In genomic region chr16:78325972-78326848, GRCm38 (mm10) we compare ENCODE assay signal across 23 mouse cellular contexts. TPM values are rescaled to one million over a fixed set of nuclear protein-coding genes. Genes with fewer than 3 reads are reported as not detected.
DNase-seq lines count a peak whose midpoint lies in the region; ATAC-seq and TF ChIP-seq lines count a peak whose summit lies in the region.
"Had no signal": no experiment of that assay in that cellular context is flagged by ENCODE, and none has a peak within 500 bp of the region (broad histone marks: within the 10 kb centered on the region; RNA-seq: fewer than 3 reads in every experiment).

No protein-coding gene starts in this region.

- 0 out of 2 replicates have a peak, but pooled peaks cover 6% of the 10 kb centered on the region for H3K4me1 ChIP-seq in heart, postnatal 0 days (ENCODE audit: control insufficient read depth, insufficient read depth)
- peaks cover 5% of the 10 kb centered on the region for H3K4me1 ChIP-seq in lung, embryonic 14.5 days (ENCODE audit: insufficient read depth)
- H3K4me1 ChIP-seq in stomach, embryonic 15.5 days, result peaks cover 2% of the 10 kb centered on the region
- H3K4me1 ChIP-seq: limb, embryonic 10.5 days had no signal

- H3K4me3 ChIP-seq in heart, postnatal 0 days (ENCODE audit: low read depth, low read length), result peak overlapping the region; percentile 11; the same call in 1 of the 2 replicates
- H3K4me3 ChIP-seq in lung, embryonic 14.5 days (ENCODE audit: low read depth, low read length), result no peak overlapping the region; the same call in 1 of the 2 replicates
- H3K4me3 ChIP-seq in stomach, embryonic 15.5 days (replicated peaks), result no peak overlapping the region
- H3K4me3 ChIP-seq: embryonic facial prominence, embryonic 15.5 days; forebrain, embryonic 10.5 days; hindbrain, embryonic 12.5 days; left cerebral cortex, adult 2 months; limb, embryonic 10.5 days; myocyte; neural tube, embryonic 15.5 days had no signal

- no peak overlapping the region for H3K9ac ChIP-seq in heart, postnatal 0 days (replicated peaks; ENCODE audit: low read depth, low read length)
- H3K9ac ChIP-seq in lung, embryonic 14.5 days, result no peak overlapping the region
- H3K9ac ChIP-seq in stomach, embryonic 15.5 days, result no peak overlapping the region
- H3K9ac ChIP-seq: embryonic facial prominence, embryonic 15.5 days; hindbrain, embryonic 12.5 days; neural tube, embryonic 15.5 days had no signal

- H3K4me2 ChIP-seq in heart, postnatal 0 days (ENCODE audit: low read depth, low read length), result peak overlapping the region; percentile 38
- H3K4me2 ChIP-seq in lung, embryonic 14.5 days, result peak overlapping the region; percentile 44
- 0 out of 2 replicates have a peak overlapping the region, but pooled peaks have one; percentile 23 for H3K4me2 ChIP-seq in stomach, embryonic 15.5 days
- H3K4me2 ChIP-seq: embryonic facial prominence, embryonic 15.5 days; hindbrain, embryonic 12.5 days; liver, embryonic 11.5 days; neural tube, embryonic 15.5 days had no signal

- H3K36me3 ChIP-seq in heart, postnatal 0 days (replicated peaks; ENCODE audit: control insufficient read depth, insufficient read depth, low read length), result peaks cover 15% of the 10 kb centered on the region; the same call in 1 of the 2 replicates
- 0 out of 2 replicates have a peak, but pooled peaks cover 6% of the 10 kb centered on the region for H3K36me3 ChIP-seq in lung, embryonic 14.5 days (ENCODE audit: insufficient read depth)
- H3K36me3 ChIP-seq in stomach, embryonic 15.5 days, result 0 out of 2 replicates have a peak, but pooled peaks cover 3% of the 10 kb centered on the region

- TF ChIP-seq EP300 in heart, postnatal 0 days (IDR thresholded peaks at IDR 0.05; ENCODE audit: low read depth), result no peak

- H3K27me3 ChIP-seq in heart, postnatal 0 days (ENCODE audit: control insufficient read depth, insufficient read depth, low read length), result no peaks in the 10 kb centered on the region
- no peaks in the 10 kb centered on the region for H3K27me3 ChIP-seq in lung, embryonic 14.5 days (ENCODE audit: insufficient read depth, low read length)
- no peaks in the 10 kb centered on the region for H3K27me3 ChIP-seq in stomach, embryonic 15.5 days (replicated peaks)
- H3K27me3 ChIP-seq: embryonic facial prominence, embryonic 15.5 days; hindbrain, embryonic 12.5 days; neural tube, embryonic 15.5 days had no signal

- DNase-seq in heart, adult 11 months, result peak; percentile 63
- DNase-seq in heart, postnatal 36 days, result no peak
- no peak for DNase-seq in heart, postnatal 0 days (ENCODE audit: low spot score)
- no peak for DNase-seq in heart, postnatal 14 days
- DNase-seq in lung, embryonic 14.5 days, result peak; percentile 84
- DNase-seq in lung, postnatal 25 days (ENCODE audit: low spot score), result no peak
- DNase-seq in urinary bladder, postnatal 14 days (ENCODE audit: low spot score), result no peak
- DNase-seq: cerebellum, adult 9-11 months; embryo, embryonic 11 days; gastrocnemius, postnatal 10 days; kidney, adult 18-20 months; midbrain, embryonic 14.5 days; thymus, postnatal 4 days had no signal

- no peak for ATAC-seq in heart, postnatal 0 days (ENCODE audit: insufficient read depth, low read depth)
- peak; percentile 83 for ATAC-seq in lung, embryonic 14.5 days (ENCODE audit: insufficient read depth)
- no peak; the same call in 1 of the 2 replicates for ATAC-seq in stomach, embryonic 15.5 days (ENCODE audit: insufficient read depth, low FRiP score, low read depth)

- H3K9me3 ChIP-seq in heart, postnatal 0 days (replicated peaks; ENCODE audit: control insufficient read depth, low read length), result no peaks in the 10 kb centered on the region
- H3K9me3 ChIP-seq in lung, embryonic 14.5 days (ENCODE audit: low read depth, low read length), result no peaks in the 10 kb centered on the region
- H3K9me3 ChIP-seq in stomach, embryonic 15.5 days, result no peaks in the 10 kb centered on the region
- H3K9me3 ChIP-seq: embryonic facial prominence, embryonic 15.5 days; forebrain, embryonic 10.5 days; hindbrain, embryonic 12.5 days; limb, embryonic 10.5 days; neural tube, embryonic 15.5 days had no signal

- intact Hi-C loops in heart, postnatal 36 days (cut with DNase I), result no loop called here
- intact Hi-C loops in heart, postnatal 14 days (cut with DNase I), result no loop called here

- WGBS in heart, postnatal 0 days, result 51% methylated on average over 27 of the region's 27 CpGs
- WGBS in lung, embryonic 14.5 days, result 36% methylated on average over 27 of the region's 27 CpGs
- 54% methylated on average over 27 of the region's 27 CpGs for WGBS in stomach, embryonic 15.5 days

- no peak overlapping the region for H3K27ac ChIP-seq in heart, postnatal 0 days (ENCODE audit: low read depth)
- H3K27ac ChIP-seq in lung, embryonic 14.5 days (ENCODE audit: low read depth), result 0 out of 2 replicates have a peak overlapping the region, but pooled peaks have one; percentile 42
- H3K27ac ChIP-seq in stomach, embryonic 15.5 days, result no peak overlapping the region
- H3K27ac ChIP-seq: embryonic facial prominence, embryonic 15.5 days; forebrain, embryonic 10.5 days; hindbrain, embryonic 12.5 days; left cerebral cortex, adult 2 months; limb, embryonic 10.5 days; neural tube, embryonic 15.5 days had no signal

- no peak for TF ChIP-seq CTCF in heart, postnatal 0 days (IDR thresholded peaks at IDR 0.05; ENCODE audit: low read depth)
- peak; percentile 46 for TF ChIP-seq CTCF in lung, embryonic 14.5 days (IDR thresholded peaks at IDR 0.05; ENCODE audit: low read depth)

RNA-seq across cellular contexts. Expression of gene Cxadr, which starts 24.9 kb away (rescaled TPM):
- total RNA-seq in heart, postnatal 36 days (2021), result 10 to 100 TPM; 50.3 to 50.7 TPM
- 37.1 and 79.9 TPM in 2 replicates for total RNA-seq in heart, postnatal 0 days (2014; rRNA removed; ENCODE audit: low replicate concordance)
- polyA plus RNA-seq in heart, postnatal 0 days (2015; fragmentation: Nextera tagmentation; extraction: Ambion mirVana), result 22.6 and 23.3 TPM in 2 replicates
- total RNA-seq in heart, postnatal 14 days (2021), result 10 to 100 TPM; 47.7 to 50.7 TPM
- 20.2 and 22.6 TPM in 2 replicates for polyA plus RNA-seq in lung, embryonic 14.5 days (2014; fragmentation: Nextera tagmentation; extraction: Ambion mirVana)
- 59.0 and 68.1 TPM in 2 replicates for polyA plus RNA-seq in stomach, embryonic 15.5 days (2015; fragmentation: Nextera tagmentation; extraction: Ambion mirVana)
- total RNA-seq: MEL had no signal

RNA-seq across cellular contexts. Expression of gene Btg3, which starts 50.8 kb away (rescaled TPM):
- 1 to 10 TPM; 7.7 to 9.8 TPM for total RNA-seq in heart, postnatal 36 days (2021)
- 7.5 and 8.4 TPM in 2 replicates for total RNA-seq in heart, postnatal 0 days (2014; rRNA removed; ENCODE audit: low replicate concordance)
- 45.9 and 61.4 TPM in 2 replicates for polyA plus RNA-seq in heart, postnatal 0 days (2015; fragmentation: Nextera tagmentation; extraction: Ambion mirVana)
- total RNA-seq in heart, postnatal 14 days (2021), result 10 to 100 TPM; 11.0 to 11.8 TPM
- 61.5 and 64.7 TPM in 2 replicates for polyA plus RNA-seq in lung, embryonic 14.5 days (2014; fragmentation: Nextera tagmentation; extraction: Ambion mirVana)
- polyA plus RNA-seq in stomach, embryonic 15.5 days (2015; fragmentation: Nextera tagmentation; extraction: Ambion mirVana), result 47.4 and 52.0 TPM in 2 replicates

Comparison
In these comparisons a context has a peak if more than half of its experiments do, and no peak if none do; other contexts are left out.
1. DNase-seq: peak in heart, adult 11 months (single experiment) and lung, embryonic 14.5 days (single experiment); none in heart, postnatal 36 days (0 of 2), heart, postnatal 0 days (single experiment), heart, postnatal 14 days (0 of 2), lung, postnatal 25 days (single experiment) and urinary bladder, postnatal 14 days (single experiment).
2. Peak in every context shown above with its lines, with median percentiles within 50 percentile points of each other: H3K4me2 ChIP-seq.